Mouse (Mus musculus) hindbrain, embryonic 16.5 days (tissue): ENCODE results near the gene Tmem245. TPM values are rescaled to one million over a fixed set of nuclear protein-coding genes. Genes with fewer than 3 reads are reported as not detected.

ENCODE experiments used
- ATAC-seq: fragments of 200-750 bp; cut with Nextera tagmentation; 2 replicates; pipeline ENCODE4 v1.8.0; 2017; ENCODE audit warnings: moderate TSS enrichment, moderate library complexity
- H3K27ac ChIP-seq: fragments of 300-500 bp; sonication (generic); 2 replicates; pipeline ENCODE4 v1.5.1; 2014; ENCODE audit warnings: low read depth, mild to moderate bottlenecking, control low read depth, low read length, moderate library complexity
- H3K27me3 ChIP-seq: fragments of 300-500 bp; sonication (generic); replicated peaks from 2 replicates; pipeline ENCODE4 v1.6.1; 2014; ENCODE audit warnings: low read length; ENCODE audit not compliant: control insufficient read depth, insufficient read depth
- H3K36me3 ChIP-seq: fragments of 300-500 bp; sonication (generic); 2 replicates; pipeline ENCODE4 v1.6.1; 2014; ENCODE audit warnings: mild to moderate bottlenecking, low read length, moderate library complexity, mixed read lengths; ENCODE audit not compliant: control insufficient read depth, insufficient read depth
- H3K4me1 ChIP-seq: fragments of 300-500 bp; sonication (generic); 2 replicates; pipeline ENCODE4 v1.6.1; 2014; ENCODE audit warnings: low read depth, low read length; ENCODE audit not compliant: control insufficient read depth, insufficient read depth
- H3K4me2 ChIP-seq: fragments of 300-500 bp; sonication (generic); 2 replicates; pipeline ENCODE4 v1.6.1; 2014; ENCODE audit warnings: mild to moderate bottlenecking, low read length, control low read depth, moderate library complexity
- H3K4me3 ChIP-seq: fragments of 300-500 bp; sonication (generic); 2 replicates; pipeline ENCODE4 v1.5.1; 2014; ENCODE audit warnings: mild to moderate bottlenecking, low read length, control low read depth, moderate library complexity
- H3K9ac ChIP-seq: fragments of 300-500 bp; sonication (generic); 2 replicates; pipeline ENCODE4 v1.6.1; 2014; ENCODE audit warnings: low read depth, mild to moderate bottlenecking, control low read depth, low read length, moderate library complexity
- H3K9me3 ChIP-seq: fragments of 300-500 bp; sonication (generic); 2 replicates; pipeline ENCODE4 v1.6.1; 2014; ENCODE audit warnings: mild to moderate bottlenecking, low read length, moderate library complexity; ENCODE audit not compliant: control insufficient read depth
- whole genome bisulfite sequencing: fragments of 180-500 bp; shearing (Covaris S2); extraction: QIAGEN DNeasy Blood & Tissue Kit; methylation state at CpG from one replicate; pipeline ENCODE4 v1.1.7; 2014; 5-methylcytosine and 5-hydroxymethylcytosine counted together
- microRNA counts: library from miRNA; unstranded; fragments of <30 nt; microRNA quantifications from one replicate; lab custom pipeline; 2016
- microRNA-seq: library from miRNA; unstranded; fragments of <30 nt; microRNA quantifications from one replicate; pipeline ENCODE4, GENCODE M21; 2017
- polyA plus RNA-seq: library from polyadenylated mRNA; unstranded; fragments of >200 nt; fragmentation: Nextera tagmentation; extraction: Ambion mirVana; gene quantifications from 2 replicates; pipeline ENCODE4 v1.2.1, GENCODE M21; 2015

Gene Tmem245
- polyA plus RNA-seq, 1 experiment from 2014 or later = 9.5 TPM

GRCm38 (mm10) chr4:56828932-56829331, 118.3 kb downstream of the Tmem245 start:
- H3K9me3 ChIP-seq = no peaks in the 10 kb centered on the region
- no peaks in the 10 kb centered on the region for H3K27me3 ChIP-seq
- H3K4me3 ChIP-seq = no peak overlapping the region
- no peak overlapping the region for H3K4me2 ChIP-seq
- H3K36me3 ChIP-seq = peaks cover 24% of the 10 kb centered on the region
- no peak overlapping the region for H3K27ac ChIP-seq
- H3K9ac ChIP-seq = no peak overlapping the region
- 71% methylated on average over 3 of the region's 3 CpGs for WGBS
- ATAC-seq = no peak
- no peaks in the 10 kb centered on the region for H3K4me1 ChIP-seq

- H3K4me1 ChIP-seq = no peaks in the 10 kb centered on the region
- H3K27ac ChIP-seq = no peak overlapping the region
- no peak for ATAC-seq
- no peak overlapping the region for H3K9ac ChIP-seq
- H3K4me3 ChIP-seq = no peak overlapping the region
- H3K36me3 ChIP-seq = peaks cover 12% of the 10 kb centered on the region
- H3K4me2 ChIP-seq = no peak overlapping the region
- WGBS = 88% methylated on average over 9 of the region's 9 CpGs
- H3K27me3 ChIP-seq = no peaks in the 10 kb centered on the region
- no peaks in the 10 kb centered on the region for H3K9me3 ChIP-seq
Measured at GRCm38 (mm10) chr4:56824231-56824630, 123.0 kb downstream of the Tmem245 start.

- no peak for ATAC-seq
- H3K4me2 ChIP-seq = no peak overlapping the region
- H3K36me3 ChIP-seq = peaks cover 6% of the 10 kb centered on the region; the same call in 1 of the 2 replicates
- no peak overlapping the region for H3K4me3 ChIP-seq
- H3K27ac ChIP-seq = no peak overlapping the region
- H3K9me3 ChIP-seq = no peaks in the 10 kb centered on the region
- no peaks in the 10 kb centered on the region for H3K4me1 ChIP-seq
- H3K9ac ChIP-seq = no peak overlapping the region
- H3K27me3 ChIP-seq = no peaks in the 10 kb centered on the region
Measured at GRCm38 (mm10) chr4:56820017-56820550, 127.2 kb downstream of the Tmem245 start.

MicroRNAs encoded within 50 kb of the gene (microRNA counts, 519-probe panel; counts per million panel counts)
- 2,655 counts per million, percentile 70 among the panel's probes with 10 or more counts for microRNA mmu-miR-32 (lab: Ali Mortazavi, UCI)

Small RNAs within 50 kb of the gene (microRNA-seq; reads per million reads assigned to microRNA genes)
- 178 reads per million, percentile 56 among the genes with 10 or more reads in this experiment for gene Mir32

Other genes starting within 250 kb of the Tmem245 start
- not detected in 2 replicates for gene Gm26657, start 207.4 kb downstream of the Tmem245 start, polyA plus RNA-seq
- not detected in 2 replicates for gene Actl7b, start 206.0 kb downstream of the Tmem245 start, polyA plus RNA-seq
- not detected in 2 replicates for gene Actl7a, start 204.0 kb downstream of the Tmem245 start, polyA plus RNA-seq
- gene Elp1, start 145.1 kb downstream of the Tmem245 start, polyA plus RNA-seq = 56.8 and 60.3 TPM in 2 replicates
- 13.1 and 15.2 TPM in 2 replicates for gene Fam206a, start 145.1 kb downstream of the Tmem245 start, polyA plus RNA-seq
- 13.7 and 14.6 TPM in 2 replicates for gene Ctnnal1, start 82.2 kb downstream of the Tmem245 start, polyA plus RNA-seq
- 20.7 and 24.0 TPM in 2 replicates for gene Frrs1l, start 43.0 kb upstream of the Tmem245 start, polyA plus RNA-seq
- 2.8 and 3.4 TPM in 2 replicates for gene Epb41l4b, start 196.0 kb upstream of the Tmem245 start, polyA plus RNA-seq